Mouse (Mus musculus): ENCODE data around the gene Sbno2.

The Sbno2 gene

DNA sequence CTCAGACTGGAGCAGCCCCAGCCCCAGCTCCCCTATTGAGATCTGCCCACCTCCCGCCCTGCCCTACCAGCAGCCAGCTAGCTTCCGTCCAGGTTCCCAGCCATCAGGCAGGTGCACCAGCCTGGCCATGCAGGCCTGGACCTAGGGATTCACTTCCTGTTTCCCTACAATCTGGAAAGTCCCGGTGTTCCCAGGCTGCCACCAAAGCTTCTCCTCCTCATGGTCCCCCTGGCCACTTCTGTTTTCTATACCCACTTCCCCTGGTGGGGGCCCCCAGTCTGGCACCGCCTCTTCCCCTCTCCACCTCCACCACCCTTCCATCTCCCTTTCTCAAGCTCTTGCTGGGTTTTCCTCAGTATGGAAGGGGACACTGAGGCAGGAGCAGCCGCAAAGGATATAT, at the start of gene Sbno2:
TSS of gene Sbno2 (minus strand) at position 112 of the 400 bp plus-strand sequence.
- no peak for DNase-seq

DNA sequence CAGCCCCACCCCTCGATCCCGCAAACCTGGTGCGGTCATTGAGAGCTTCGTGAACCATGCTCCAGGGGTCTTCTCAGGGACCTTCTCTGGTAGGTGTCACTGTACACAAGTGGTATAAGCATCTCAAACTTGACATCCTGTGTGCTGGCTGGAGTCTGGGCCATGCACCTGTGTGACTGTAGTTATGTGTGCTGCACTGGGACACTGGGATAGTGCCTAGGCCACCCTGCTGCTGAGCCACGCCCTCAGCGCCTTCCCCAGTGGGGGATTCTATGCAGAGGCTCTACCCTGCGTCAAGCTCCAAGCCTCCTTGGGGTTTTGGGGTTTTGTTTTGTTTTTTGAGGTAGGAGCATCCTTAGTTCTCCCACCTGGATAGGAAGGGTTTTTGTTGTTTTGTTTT, 49.0 kb upstream of the Sbno2 start:
- DNase-seq, result no peak

DNA sequence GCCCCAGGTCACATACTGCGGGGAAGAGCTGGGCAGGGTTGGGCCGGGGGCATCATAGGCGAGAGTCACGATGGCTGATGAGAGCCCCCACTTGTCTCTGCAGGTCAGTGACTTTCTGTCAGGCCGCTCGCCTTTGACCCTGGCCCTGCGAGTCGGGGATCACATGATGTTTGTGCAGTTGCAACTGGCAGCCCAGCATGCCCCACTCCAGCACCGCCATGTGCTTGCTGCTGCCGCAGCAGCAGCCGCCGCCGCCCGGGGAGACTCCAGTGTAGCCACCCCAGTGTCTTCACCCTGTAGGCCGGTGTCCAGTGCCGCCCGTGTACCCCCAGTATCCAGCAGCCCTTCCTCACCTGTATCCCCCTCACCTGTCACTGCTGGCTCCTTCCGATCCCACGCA, 48.3 kb upstream of the Sbno2 start:
- DNase-seq, result no peak

DNA sequence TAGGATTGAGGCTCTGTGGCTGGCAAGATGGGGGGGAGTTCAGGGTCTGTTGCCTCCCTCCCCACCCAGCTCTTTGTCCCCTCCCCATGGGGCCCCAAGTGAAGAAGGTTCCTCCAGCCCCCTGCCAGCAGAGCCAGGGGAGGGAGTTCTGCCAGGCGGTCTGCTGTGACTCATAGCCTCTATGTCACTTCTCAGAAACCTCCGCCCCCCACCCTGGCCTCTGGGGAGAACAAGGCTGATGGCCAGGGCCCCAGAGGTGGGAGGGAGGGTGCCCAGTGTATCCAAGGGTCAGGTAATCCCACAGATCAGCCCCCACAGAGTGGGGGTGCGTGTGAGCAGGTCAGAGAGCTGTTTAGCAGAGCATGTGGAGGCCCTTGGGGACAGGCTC, 47.5 kb upstream of the Sbno2 start:
- peak in 1 of 2 experiments; percentile 60 for DNase-seq

DNA sequence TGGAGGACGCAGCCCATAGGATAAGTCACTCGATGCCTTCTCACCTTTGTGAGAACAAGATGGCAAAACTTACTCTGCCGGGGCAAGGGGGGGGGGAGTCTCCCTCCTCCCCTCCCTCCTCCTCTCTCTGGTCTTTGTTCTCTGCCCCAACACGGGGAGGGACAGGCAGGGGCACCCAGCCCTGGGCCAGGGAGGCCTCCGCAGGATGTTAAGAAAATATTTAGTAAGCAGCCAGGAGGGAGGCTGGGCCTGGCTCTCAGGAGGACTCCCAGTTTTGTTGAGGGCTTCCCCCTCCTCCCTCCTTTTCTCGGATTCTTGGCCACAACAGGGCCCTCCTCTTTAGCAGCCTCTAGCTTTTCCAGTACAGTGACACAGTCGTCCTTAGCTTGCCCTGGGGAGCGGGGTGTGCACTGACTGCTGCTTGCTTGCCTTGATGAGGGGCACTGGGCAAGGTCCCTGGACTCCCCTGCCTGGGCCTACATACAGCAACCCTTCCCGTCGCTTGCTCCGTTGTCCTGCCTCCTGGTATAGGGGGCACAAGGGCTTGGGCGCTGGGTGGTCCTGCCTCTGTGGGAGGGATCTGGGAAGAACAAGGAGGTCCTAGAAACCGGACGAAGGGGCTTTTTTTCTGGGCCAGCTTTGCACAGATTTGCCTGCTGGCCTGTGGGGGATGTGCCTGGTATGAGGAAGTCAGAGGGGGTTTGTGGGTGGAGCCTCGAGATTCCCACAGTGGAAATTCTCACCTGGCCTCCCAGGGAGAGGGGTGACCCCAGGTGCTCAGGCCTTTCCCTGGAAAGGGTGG, 46.9 kb upstream of the Sbno2 start:
- peak in 1 of 2 experiments; percentile 49 for DNase-seq

DNA sequence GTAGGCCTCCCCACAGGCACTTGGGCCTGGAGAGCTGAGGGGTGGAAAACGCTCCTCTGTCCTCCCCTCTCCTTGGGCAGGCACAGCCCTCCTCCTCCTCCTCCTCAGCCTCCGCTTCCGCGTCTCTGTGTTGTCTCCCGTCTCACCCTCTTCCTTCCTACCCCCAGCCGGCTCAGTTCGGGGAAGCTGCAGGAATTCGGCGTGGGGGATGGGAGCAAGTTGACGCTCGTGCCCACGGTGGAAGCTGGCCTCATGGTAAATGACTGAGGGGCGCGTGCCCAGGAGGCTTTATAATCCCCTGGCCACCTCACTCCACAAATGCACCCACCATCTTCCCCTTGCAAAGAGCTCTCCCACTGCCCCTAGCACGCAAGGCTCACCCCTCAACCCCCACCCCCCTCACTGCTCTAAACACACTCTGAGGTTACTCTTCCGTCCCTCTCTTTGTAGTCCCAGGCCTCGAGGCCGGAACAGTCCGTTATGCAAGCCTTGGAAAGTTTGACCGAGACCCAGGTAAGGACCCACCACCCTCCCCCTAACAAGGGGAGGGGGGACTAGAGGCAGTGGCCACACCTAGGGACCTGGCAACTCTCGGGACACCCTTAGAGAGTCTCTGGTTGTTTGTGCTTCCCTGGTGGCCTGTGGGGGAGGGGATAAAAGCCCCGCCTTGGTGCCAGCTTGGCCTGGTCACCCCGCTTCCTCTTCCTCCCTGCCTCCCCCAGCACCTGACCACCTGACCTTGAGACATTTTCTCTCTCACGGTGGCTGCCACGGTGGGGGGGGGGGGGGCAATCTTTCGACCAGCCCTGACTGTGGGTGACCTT, 46.1 kb upstream of the Sbno2 start:
- DNase-seq, result peak; percentile 68 to 77

DNA sequence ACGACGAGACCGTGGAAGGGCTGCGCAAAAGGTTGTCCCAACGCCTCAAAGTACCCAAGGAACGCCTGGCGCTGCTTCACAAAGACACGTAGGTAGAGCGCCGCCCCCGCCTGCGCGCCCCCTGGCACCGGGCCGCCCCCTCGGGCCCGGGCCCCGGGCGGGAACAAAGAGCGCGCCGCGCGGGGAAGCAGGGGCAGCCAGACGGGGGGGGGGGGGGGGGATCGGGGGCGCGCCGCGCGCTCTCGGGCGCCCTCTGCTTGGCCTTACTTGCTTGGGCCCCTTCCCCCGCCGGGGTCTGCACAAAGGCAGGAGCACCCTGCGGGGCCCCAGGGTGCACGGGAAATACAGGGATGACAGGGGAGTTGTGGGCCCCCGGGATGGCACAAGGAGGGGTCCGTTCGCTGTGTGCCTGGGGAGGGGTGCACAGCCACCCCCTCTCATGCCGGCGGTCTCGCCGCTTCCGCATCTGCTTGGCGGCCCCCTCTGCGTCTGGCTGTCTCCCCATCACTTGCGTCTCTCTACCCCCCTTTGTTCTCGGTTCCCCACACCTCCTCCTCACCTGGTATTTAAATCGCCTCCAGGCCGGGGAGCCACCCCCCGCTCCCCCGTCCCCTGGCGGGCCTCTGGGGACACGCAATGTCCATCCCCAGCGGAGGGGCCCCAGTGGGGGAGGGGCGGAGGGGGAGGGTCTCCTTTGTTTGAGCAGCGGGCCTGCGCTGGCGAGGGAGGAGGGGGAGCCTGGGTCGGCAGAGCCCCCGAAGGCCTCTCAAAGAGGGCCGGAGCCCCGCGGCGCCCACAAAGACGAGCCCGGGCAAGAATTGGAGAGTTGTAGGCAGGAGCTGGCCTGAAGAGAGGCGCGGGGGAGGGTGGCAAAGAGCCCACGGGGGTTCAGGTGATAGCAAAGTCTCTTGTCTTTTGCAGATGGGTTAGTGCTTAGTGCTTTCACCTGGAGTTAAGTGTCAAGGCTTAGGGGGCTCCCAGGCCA, 45.1 kb upstream of the Sbno2 start:
- DNase-seq, result peak; percentile 75 to 80

DNA sequence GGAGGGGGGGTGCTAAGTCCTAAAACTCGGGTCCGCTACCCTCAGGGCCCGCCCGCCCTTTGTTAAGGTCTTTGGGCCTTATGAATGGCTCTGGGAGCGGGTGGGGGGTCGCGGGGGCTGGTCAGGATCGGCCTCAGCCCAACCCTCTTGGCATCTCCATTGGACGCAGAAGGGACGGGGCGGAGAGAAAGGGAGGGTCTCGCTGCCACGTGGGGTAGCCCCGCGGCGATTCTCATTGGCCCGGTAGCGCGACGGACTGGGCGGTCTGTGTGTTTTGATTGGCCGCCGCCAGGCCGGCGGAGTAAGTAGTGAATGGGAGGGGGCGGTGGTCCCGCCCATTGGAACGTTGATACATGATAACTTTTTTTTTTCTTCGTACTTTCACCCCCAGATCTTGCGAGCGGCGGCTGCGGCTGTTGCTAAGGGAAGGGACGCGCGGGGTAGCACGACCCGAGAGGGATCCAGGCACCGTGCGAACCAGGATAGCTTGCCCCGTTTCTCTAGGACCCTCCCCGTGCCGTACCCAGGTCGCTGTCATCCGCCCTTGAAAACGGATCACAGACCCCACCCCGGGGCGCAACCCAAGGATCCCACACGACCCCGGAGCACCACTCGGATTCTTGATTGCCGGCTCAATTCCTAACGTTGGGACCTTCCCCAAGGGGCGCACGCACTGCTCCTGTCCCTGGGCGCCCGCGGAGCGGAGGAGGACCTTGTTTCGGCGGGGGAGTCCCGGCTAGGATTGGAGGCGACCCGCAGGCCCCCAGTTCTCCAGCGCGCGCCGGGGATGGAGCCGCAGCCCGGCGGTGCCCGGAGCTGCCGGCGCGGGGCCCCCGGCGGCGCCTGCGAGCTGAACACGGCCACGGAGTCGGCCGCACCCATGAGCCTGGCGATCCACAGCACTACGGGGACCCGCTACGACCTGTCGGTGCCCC, 44.2 kb upstream of the Sbno2 start:
- DNase-seq, result peak; percentile 96 to 98

DNA sequence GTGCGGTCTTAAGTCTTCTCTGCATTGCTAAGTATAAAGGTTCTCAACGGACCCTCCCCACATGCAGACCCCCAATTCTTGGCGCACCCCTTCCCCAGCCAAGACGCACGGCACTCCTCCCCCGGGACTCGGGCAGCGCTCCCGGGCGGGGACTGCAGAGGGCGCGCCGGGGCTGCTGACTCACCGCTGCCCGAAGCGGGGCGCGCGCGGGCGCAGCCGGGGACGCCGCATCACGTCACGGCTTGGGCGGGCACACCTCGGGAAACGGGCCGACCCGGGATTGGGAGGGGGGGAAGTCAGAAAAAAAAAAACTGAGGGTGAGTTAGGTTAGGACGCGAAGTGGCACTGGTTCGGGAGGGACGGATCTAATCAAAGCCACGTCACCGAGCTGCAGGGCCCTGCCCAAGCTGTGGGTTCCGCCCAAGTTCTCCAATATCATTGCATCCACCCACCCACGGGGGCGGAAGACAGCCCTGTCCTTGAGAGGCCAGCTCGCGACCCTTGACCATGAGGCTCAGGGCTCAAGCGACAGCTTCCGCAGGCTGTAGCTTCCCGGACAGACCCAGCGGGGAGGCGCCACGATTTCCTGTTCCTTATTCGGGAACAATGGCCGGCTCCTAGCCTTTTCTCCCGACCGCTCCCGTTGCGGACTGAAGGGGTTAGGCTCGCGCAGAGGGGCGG, 43.4 kb upstream of the Sbno2 start:
- DNase-seq, result peak; percentile 96 to 98

DNA sequence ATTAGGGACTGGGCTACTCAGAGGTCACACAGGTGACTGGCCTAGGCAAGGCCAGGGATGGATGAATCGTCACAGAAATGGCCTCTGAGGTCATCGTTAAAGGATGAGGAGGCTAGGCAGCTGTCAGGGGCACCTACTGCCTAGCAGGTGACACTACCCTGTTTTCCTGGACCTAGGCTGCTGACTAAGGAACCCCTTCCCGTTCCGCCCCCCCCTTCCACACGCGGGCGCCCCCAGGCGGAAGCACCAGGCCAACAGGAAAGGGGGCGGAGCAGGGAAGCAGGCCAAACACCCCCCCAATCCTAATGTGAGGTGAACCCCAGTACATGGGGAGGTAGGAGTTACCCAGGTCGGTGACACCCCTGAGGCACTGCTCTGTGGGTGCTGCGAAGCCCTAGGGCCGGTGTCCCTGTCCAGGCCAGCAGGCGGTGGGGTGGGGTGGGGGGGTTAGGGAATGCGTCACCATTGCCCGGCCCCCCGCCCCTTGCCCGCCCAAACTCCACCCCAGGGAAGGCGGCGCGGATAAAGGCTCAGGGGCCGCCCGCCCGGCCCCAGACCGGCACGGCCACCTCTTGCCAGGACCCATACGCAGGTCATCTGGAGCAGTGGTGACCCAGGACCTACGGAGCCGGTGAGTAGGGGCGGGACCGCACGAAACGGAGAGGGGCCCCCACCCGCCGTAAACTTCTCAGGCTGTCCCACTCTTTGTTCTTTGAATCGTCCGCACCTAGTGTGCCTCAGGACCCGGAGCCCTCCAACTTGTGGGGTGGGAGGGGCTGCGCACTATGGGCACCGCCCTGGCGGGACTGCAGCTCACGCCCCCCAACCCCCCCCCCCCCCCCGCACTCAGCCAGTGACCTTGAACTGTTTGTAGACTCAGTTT, 42.6 kb upstream of the Sbno2 start, which contains the start of gene Midn:
TSS of gene Midn (plus strand) at position 554 of the 883 bp plus-strand sequence.
- DNase-seq, result peak; percentile 68 to 81

DNA sequence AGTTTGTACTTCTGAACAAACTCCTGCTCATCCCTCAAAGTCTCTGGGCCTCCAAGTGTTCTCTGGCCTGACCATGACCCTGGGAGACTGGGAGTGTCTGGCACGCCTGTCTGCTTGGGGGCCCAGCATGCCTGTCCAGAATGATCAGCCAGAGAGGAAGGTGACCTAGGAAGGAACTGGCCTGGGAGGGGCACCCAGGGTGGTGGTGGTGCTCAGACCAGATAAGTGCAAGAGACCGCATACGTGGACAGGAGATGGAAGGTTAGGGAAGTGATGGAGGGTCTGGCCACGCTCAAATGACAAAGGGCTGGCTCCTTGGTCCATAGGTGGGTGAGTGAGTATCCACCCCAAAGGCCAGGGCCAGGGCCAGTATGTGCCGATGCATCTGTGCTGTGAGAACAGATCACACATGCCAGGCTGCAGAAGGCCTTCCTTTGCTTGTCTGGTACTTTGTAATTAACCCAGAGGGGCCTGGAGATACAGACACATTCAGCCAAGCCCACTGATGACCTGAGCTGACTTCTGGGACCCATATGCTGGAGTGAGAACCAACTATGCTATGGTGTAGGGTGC, 41.9 kb upstream of the Sbno2 start:
- DNase-seq, result peak in 1 of 2 experiments; percentile 49

DNA sequence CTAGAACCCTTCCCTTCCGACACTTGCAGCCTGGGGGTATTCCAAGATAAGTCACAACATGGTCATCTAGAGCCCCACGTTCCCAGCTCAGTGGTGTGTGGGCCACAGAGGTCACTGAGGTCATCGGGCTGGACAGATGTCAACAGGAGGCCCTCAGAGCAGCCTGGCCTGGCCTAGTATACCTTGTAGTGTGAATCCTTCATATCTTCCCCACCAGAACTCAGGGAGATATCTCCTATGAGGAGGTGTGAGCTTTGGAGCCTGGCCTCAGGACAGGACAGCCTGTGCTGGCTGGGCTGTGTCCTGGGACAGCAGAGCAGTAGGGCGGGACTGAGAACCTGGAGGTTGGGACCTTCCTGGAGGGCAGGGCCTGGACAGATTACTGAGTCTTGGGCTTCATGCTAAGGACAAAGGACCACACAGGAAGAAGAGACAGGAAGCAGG, 41.2 kb upstream of the Sbno2 start:
- DNase-seq, result peak in 1 of 2 experiments; percentile 53

DNA sequence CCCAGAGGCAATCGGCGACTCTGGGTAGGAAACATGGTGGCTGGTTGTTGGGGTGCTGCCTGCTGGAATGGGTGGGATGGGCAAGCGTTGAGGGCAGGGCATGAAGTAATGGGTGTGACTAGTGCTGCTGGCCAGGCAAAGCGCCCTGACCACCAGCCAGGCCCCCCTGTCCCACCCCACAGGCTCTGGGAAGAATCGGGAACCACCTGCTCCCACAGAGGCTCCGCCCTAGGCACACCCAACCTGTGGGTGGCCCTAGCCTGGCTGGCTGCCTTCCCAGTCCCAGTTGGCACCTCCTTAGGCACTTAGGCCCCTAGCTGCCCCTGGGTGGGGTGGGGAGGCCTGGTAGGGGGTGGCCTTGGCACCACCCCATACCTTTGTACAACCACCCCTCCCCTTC, 40.5 kb upstream of the Sbno2 start:
- DNase-seq, result peak in 1 of 2 experiments; percentile 73

DNA sequence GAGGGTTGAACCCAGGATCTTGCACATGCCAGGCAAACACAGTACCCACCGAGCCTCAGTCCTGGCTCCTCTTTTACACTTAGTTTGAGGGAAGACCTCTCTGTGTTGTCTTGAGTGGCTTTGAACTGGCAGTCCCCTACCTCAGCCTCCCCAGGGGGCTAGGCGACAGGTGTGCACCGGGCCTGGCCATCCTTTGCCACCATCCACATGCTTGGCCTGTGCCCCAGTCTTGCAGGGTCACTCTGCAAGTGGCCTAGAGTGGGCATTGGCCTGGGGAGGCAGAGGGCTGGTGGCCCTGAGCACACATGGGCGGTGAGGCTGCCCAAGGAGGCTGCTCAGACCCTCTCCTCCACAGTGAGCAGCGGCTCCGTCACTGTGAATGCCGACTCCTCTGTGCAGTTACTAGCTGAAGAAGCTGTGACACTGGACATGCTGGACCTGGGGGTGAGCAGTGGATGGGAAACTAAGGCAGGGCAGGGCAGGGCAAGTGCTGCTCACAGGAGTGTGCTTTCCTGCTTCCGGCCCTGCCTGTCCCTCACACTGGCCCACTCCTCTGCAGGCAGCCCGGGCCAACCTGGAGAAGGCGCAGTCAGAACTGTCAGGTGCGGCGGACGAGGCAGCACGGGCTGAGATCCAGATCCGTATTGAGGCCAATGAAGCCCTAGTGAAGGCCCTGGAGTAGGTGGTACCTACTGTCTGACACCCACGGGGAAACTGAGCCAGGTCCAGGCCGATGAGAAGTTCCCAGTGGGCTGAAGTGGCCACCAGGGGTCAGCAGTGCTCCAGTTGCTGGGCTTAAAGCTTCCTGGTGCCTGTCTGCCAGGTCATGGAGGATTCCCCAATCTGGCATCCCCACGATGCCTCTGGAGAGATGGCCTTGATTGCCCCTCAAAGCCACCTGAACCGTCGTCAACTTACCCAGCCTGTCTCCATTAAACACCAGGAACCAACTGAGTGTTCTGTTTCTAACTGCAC, 39.8 kb upstream of the Sbno2 start:
- peak; percentile 82 to 89 for DNase-seq

DNA sequence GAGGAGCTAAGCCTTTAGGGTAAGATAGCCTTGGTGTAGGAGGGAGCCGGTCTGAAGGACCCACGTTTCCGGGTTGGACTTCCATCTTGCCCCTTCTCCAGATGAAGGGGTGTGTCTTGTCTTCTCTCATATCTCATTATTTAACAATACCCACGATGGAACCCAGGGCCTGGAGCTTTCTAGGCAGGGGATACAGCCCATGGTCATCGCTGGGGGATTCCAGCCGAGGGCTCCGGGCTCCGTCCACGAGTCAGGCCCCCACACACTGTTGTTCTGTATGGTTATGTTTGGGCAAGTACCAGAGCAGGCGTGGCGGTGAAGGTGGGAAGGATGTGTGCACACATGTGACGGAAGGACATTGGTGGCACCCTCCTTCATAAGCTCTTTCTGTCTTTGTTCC, 38.8 kb upstream of the Sbno2 start:
- no peak for DNase-seq

DNA sequence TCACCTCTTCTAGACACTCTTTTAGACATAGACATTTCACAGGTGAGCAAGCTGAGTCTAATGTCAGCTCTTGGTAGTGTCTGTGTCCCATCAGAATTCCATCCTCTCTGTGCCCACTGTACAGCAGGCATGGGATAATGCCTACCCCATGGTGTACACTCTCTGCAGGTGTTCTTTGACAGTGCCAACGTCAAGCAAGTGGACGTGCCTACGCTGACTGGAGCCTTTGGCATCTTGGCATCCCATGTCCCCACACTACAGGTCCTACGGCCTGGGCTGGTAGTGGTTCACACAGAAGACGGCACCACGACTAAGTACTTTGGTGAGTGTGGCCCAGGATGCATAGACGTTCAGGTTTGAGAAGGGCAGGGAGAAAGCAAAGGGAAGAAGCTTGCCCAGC, 38.3 kb upstream of the Sbno2 start:
- no peak for DNase-seq

DNA sequence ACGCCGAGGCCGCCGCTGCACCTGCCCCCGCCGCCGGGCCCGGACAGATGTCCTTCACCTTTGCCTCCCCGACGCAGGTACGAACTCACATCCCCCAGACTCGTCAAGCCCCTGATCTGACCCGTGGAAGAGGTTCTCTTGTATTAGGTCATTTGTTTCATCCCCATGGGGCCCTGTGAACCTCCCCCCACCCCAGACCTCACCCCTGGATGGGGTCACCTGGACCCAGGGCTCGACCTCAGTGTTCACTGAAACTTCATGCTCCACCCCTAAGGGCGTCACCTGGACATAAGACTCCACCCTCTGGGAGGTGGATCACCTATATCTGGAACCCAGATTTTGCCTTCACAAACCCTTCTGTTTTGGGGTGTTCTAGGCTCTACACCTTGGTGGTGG, 37.2 kb upstream of the Sbno2 start:
- no peak for DNase-seq

Data from cerebellum, postnatal 25 days (tissue).